Mouse (Mus musculus): ENCODE data around the gene Ufl1.

- TF ChIP-seq GATA1 (IDR thresholded peaks at IDR 0.05; ENCODE audit: low read length) (no peak), TAL1 (IDR thresholded peaks at IDR 0.05; ENCODE audit: low read length) (no peak)
Measured at GRCm38 (mm10) chr4:25232546-25232945, 49.1 kb downstream of the Ufl1 start.

All from erythroblast, embryonic 14.5 days (primary cell).